Mouse (Mus musculus): ENCODE results near the gene Zc3h18. TPM values are rescaled to one million over a fixed set of nuclear protein-coding genes. Genes with fewer than 3 reads are reported as not detected.

Zc3h18 gene
- 76.7 and 76.9 TPM in 2 replicates for polyA plus RNA-seq (2016; fragmentation: Nextera tagmentation; extraction: Ambion mirVana)

- peak within 1 kb of the TSS; percentile 89 for H3K4me3 ChIP-seq (replicated peaks)
- peak; percentile 88 for ATAC-seq (ENCODE audit: insufficient number of reproducible peaks, insufficient read depth, low FRiP score, low TSS enrichment, low read depth)
- H3K9me3 ChIP-seq, result no peaks in the 10 kb centered on the region
- no peaks in the 10 kb centered on the region for H3K27me3 ChIP-seq
- H3K36me3 ChIP-seq, result peaks cover 32% of the 10 kb centered on the region
- H3K4me1 ChIP-seq (replicated peaks), result peaks cover 23% of the 10 kb centered on the region
- peak within 1 kb of the TSS; percentile 87 for H3K4me2 ChIP-seq
- H3K27ac ChIP-seq, result peak within 1 kb of the TSS; percentile 93
- H3K9ac ChIP-seq (replicated peaks), result peak within 1 kb of the TSS; percentile 87
- whole genome bisulfite sequencing, result under 1% methylated on average over 105 of the region's 107 CpGs
Measured at GRCm38 (mm10) chr8:122376365-122377231, at the start of gene Zc3h18. Gene Zc3h18 (plus strand): TSS chr8:122376609.

- H3K27me3 ChIP-seq, result peaks cover 26% of the 10 kb centered on the region
Measured at GRCm38 (mm10) chr8:122329072-122329471, 47.3 kb upstream of the Zc3h18 start.

GRCm38 (mm10) chr8:122329553-122330239, 46.7 kb upstream of the Zc3h18 start:
- Histone ChIP-seq H3K27ac (0 out of 2 replicates have a peak overlapping the region, but pooled peaks have one; percentile 7), H3K4me1 (replicated peaks) (no peaks in the 10 kb centered on the region), H3K36me3 (no peaks in the 10 kb centered on the region), H3K9me3 (no peaks in the 10 kb centered on the region), H3K27me3 (peaks cover 32% of the 10 kb centered on the region), H3K9ac (replicated peaks) (no peak overlapping the region), H3K4me2 (no peak overlapping the region), H3K4me3 (replicated peaks) (no peak overlapping the region)
- no peak for ATAC-seq (ENCODE audit: insufficient number of reproducible peaks, insufficient read depth, low FRiP score, low TSS enrichment, low read depth)
- WGBS, result 79% methylated on average over 22 of the region's 22 CpGs

More at GRCm38 (mm10) chr8:122329072-122329471, 47.3 kb upstream of the Zc3h18 start:
- Histone ChIP-seq H3K9ac (replicated peaks) (no peak overlapping the region), H3K4me2 (no peak overlapping the region), H3K27ac (no peak overlapping the region), H3K4me3 (replicated peaks) (no peak overlapping the region), H3K36me3 (no peaks in the 10 kb centered on the region), H3K4me1 (replicated peaks) (0 out of 2 replicates have a peak, but pooled peaks cover 5% of the 10 kb centered on the region), H3K9me3 (no peaks in the 10 kb centered on the region)
- 68% methylated on average over 5 of the region's 8 CpGs for WGBS
- no peak for ATAC-seq (ENCODE audit: insufficient number of reproducible peaks, insufficient read depth, low FRiP score, low TSS enrichment, low read depth)

- Histone ChIP-seq H3K4me1 (replicated peaks) (peaks cover 4% of the 10 kb centered on the region), H3K4me3 (replicated peaks) (no peak overlapping the region), H3K27ac (no peak overlapping the region), H3K27me3 (peaks cover 34% of the 10 kb centered on the region), H3K9ac (replicated peaks) (no peak overlapping the region), H3K9me3 (no peaks in the 10 kb centered on the region), H3K4me2 (no peak overlapping the region), H3K36me3 (no peaks in the 10 kb centered on the region)
- no peak for ATAC-seq (ENCODE audit: insufficient number of reproducible peaks, insufficient read depth, low FRiP score, low TSS enrichment, low read depth)
- WGBS, result 74% methylated on average over 12 of the region's 12 CpGs
Measured at GRCm38 (mm10) chr8:122330446-122331133, 45.8 kb upstream of the Zc3h18 start.

GRCm38 (mm10) chr8:122331134-122331523, 45.3 kb upstream of the Zc3h18 start:
- Histone ChIP-seq H3K4me3 (replicated peaks) (no peak overlapping the region), H3K27me3 (peaks cover 36% of the 10 kb centered on the region), H3K27ac (0 out of 2 replicates have a peak overlapping the region, but pooled peaks have one; percentile 8), H3K9me3 (no peaks in the 10 kb centered on the region), H3K9ac (replicated peaks) (no peak overlapping the region), H3K36me3 (no peaks in the 10 kb centered on the region), H3K4me2 (no peak overlapping the region), H3K4me1 (replicated peaks) (peaks cover 8% of the 10 kb centered on the region)
- WGBS, result 78% methylated on average over 3 of the region's 3 CpGs
- no peak for ATAC-seq (ENCODE audit: insufficient number of reproducible peaks, insufficient read depth, low FRiP score, low TSS enrichment, low read depth)

- no peak overlapping the region for H3K4me2 ChIP-seq
- H3K27me3 ChIP-seq, result peaks cover 50% of the 10 kb centered on the region
- 70% methylated on average over 6 of the region's 6 CpGs for WGBS
- no peak for ATAC-seq (ENCODE audit: insufficient number of reproducible peaks, insufficient read depth, low FRiP score, low TSS enrichment, low read depth)
- no peak overlapping the region for H3K4me3 ChIP-seq (replicated peaks)
- no peak overlapping the region for H3K9ac ChIP-seq (replicated peaks)
- H3K4me1 ChIP-seq (replicated peaks), result peaks cover 16% of the 10 kb centered on the region
- H3K9me3 ChIP-seq, result no peaks in the 10 kb centered on the region
- H3K36me3 ChIP-seq, result no peaks in the 10 kb centered on the region
- no peak overlapping the region for H3K27ac ChIP-seq
Measured at GRCm38 (mm10) chr8:122332753-122333506, 43.5 kb upstream of the Zc3h18 start.

- no peaks in the 10 kb centered on the region for H3K36me3 ChIP-seq
- no peak for ATAC-seq (ENCODE audit: insufficient number of reproducible peaks, insufficient read depth, low FRiP score, low TSS enrichment, low read depth)
- peaks cover 16% of the 10 kb centered on the region for H3K4me1 ChIP-seq (replicated peaks)
- H3K9ac ChIP-seq (replicated peaks), result no peak overlapping the region
- H3K9me3 ChIP-seq, result no peaks in the 10 kb centered on the region
- H3K27ac ChIP-seq, result no peak overlapping the region
- WGBS, result 89% methylated on average over 7 of the region's 7 CpGs
- no peak overlapping the region for H3K4me3 ChIP-seq (replicated peaks)
- H3K4me2 ChIP-seq, result no peak overlapping the region
- H3K27me3 ChIP-seq, result peaks cover 56% of the 10 kb centered on the region
Measured at GRCm38 (mm10) chr8:122333531-122333930, 42.9 kb upstream of the Zc3h18 start.

GRCm38 (mm10) chr8:122334791-122335490, 41.5 kb upstream of the Zc3h18 start:
- H3K4me1 ChIP-seq (replicated peaks), result peaks cover 16% of the 10 kb centered on the region
- no peaks in the 10 kb centered on the region for H3K9me3 ChIP-seq
- peak overlapping the region; percentile 94; the same call in 1 of the 2 replicates for H3K4me2 ChIP-seq
- ATAC-seq (ENCODE audit: insufficient number of reproducible peaks, insufficient read depth, low FRiP score, low TSS enrichment, low read depth), result 0 out of 2 replicates have a peak, but pooled peaks have one; percentile 0
- no peaks in the 10 kb centered on the region for H3K36me3 ChIP-seq
- WGBS, result 85% methylated on average over 13 of the region's 13 CpGs
- H3K9ac ChIP-seq (replicated peaks), result no peak overlapping the region
- H3K4me3 ChIP-seq (replicated peaks), result peak overlapping the region; percentile 63
- peaks cover 67% of the 10 kb centered on the region for H3K27me3 ChIP-seq
- no peak overlapping the region for H3K27ac ChIP-seq

- no peak overlapping the region for H3K27ac ChIP-seq
- 10% methylated on average over 57 of the region's 57 CpGs for WGBS
- H3K9ac ChIP-seq (replicated peaks), result peak overlapping the region; percentile 53
- 0 out of 2 replicates have a peak, but pooled peaks have one; percentile 4 for ATAC-seq (ENCODE audit: insufficient number of reproducible peaks, insufficient read depth, low FRiP score, low TSS enrichment, low read depth)
- H3K27me3 ChIP-seq, result peaks cover 71% of the 10 kb centered on the region
- H3K36me3 ChIP-seq, result no peaks in the 10 kb centered on the region
- H3K9me3 ChIP-seq, result no peaks in the 10 kb centered on the region
- H3K4me1 ChIP-seq (replicated peaks), result peaks cover 16% of the 10 kb centered on the region
- peak overlapping the region; percentile 94 for H3K4me2 ChIP-seq
- H3K4me3 ChIP-seq (replicated peaks), result peak overlapping the region; percentile 63
Measured at GRCm38 (mm10) chr8:122335638-122336250, 40.7 kb upstream of the Zc3h18 start.

Measured in limb, embryonic 12.5 days (tissue).